Mouse (Mus musculus) heart, postnatal 4 days (tissue): Measurements from ENCODE around the gene Tor1a. TPM values are rescaled to one million over a fixed set of nuclear protein-coding genes. Genes with fewer than 3 reads are reported as not detected.
"Not testable (repeated sequence)": the region's sequence is repeated elsewhere in the genome, so short reads cannot be mapped to it uniquely, and the experiment has no call there.

Source experiments
- DNase-seq: peaks from one replicate; pipeline ENCODE4 v3.0.0; 2021
- total RNA-seq, 2 experiments: library from RNA; stranded (reverse); gene quantifications; 2 replicates each; pipeline ENCODE4 v1.2.3; 2021

The Tor1a gene
- total RNA-seq, 2 experiments from 2014 or later: 20.5 to 20.6 TPM

GRCm38 (mm10) chr2:30952824-30953490 lies 14.8 kb downstream of the Tor1a start, which contains the start of gene Tor1b:
Tor1b (plus strand) TSS chr2:30952959.
- peak; percentile 86 for DNase-seq

- DNase-seq: no peak
Measured at GRCm38 (mm10) chr2:30952457-30952823, 15.3 kb downstream of the Tor1a start.

- DNase-seq: peak; percentile 66
Measured at GRCm38 (mm10) chr2:30942603-30943011, 25.1 kb downstream of the Tor1a start.

- not testable (repeated sequence) for DNase-seq
Measured at GRCm38 (mm10) chr2:30942116-30942515, 25.6 kb downstream of the Tor1a start.

DNA sequence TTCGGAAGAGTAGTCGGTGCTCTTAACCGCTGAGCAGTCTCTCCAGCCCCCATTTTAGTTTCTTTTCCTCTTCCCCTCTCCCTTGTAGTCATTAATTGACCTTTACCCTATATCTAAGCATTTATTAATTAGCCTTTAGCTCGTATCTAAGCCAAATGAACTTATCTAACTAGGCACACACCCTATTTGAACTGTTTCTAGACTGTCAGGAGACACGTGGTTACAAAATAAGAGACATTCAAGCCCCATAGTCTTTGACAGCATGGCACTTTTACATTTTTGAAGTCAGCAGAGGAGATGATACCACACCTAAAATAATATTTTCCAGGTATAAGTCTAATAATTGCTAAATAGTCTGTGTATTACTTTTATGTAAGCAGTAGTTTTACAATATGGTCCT lies 26.1 kb downstream of the Tor1a start:
- no peak for DNase-seq

- DNase-seq: no peak
Measured at GRCm38 (mm10) chr2:30938574-30938991, 29.1 kb downstream of the Tor1a start.

DNA sequence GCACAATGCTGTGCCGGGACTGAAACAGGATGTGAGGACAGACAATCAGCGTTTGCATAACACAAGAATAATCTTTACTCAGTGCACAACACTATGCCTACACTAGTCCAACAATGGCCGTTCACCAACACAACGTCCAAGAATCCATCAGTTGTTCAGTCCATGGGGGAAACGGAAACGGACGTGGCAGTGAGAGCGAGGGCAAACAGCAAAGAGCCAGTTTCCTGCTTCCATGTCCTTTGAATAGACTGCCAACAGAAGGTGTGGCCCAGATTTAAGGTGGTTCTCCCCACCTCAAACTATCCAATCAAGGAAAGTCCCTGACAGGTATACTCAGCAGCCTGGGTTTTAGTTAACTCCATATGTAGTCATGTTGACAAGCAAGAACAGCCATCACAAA lies 30.0 kb downstream of the Tor1a start:
- DNase-seq: no peak

- DNase-seq: no peak
Measured at GRCm38 (mm10) chr2:30936808-30937207, 30.9 kb downstream of the Tor1a start.

DNA sequence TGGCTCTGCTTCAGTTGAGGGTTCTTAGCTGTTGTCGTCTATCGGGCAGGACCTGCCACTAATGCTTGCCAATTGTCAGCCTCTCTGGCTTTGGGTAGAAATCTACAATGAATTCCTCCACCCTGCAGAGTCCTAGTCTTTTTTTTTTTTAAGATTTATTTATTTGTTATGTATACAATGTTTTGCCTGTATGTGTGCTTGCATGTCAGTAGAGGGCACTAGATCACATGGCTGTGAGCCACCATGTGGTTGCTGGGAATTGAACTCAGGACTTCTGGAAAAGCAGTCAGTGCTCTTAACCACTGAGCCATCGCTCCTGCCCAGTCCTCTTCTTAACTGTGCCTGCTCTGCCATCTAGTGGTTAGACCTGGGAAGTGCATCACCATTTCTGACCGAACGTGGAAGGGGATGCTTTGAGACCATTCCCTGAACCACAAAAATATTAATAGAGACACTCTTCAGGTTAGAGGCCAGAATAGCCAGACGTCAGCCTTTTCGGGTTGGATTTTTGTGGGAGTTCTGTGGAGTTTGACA lies 33.7 kb downstream of the Tor1a start:
- DNase-seq: peak; percentile 87

DNA sequence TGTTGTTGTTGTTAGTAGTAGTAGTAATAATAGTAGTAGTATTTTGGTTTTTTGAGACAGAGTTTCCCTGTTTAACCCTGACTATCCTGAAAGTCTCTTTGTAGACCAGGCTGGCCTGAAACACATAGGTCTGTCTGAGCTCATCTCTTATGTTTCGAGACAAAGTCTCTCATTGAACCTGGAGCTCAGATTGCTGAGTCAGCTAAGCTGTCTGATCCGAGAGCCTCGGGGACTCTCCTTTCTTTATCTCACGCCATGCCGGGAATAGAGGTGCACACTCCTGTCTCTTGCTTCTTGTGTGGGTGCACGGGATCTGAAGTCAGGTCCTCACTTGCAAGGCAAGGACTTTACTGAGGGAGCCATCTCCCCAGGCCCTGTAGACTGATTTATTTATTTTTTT lies 34.7 kb downstream of the Tor1a start:
- DNase-seq: no peak

DNA sequence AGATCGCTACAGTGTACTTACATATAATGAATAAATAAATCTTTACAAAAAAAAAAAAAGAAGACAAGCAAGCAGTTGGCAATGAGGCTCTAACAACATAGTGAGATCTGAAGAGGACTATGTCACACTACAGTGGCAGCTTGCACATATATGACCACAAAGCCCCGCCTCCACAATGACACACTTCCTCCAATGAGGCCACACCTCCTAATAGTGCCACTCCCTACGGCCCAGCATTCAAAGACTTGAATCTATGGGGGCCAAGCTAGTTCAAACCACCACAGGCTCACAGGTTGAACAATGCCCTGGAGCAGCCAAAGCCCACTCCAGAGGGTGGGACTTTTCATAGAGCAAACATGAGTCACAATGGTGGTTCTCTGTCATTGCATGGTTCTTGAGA lies 35.8 kb downstream of the Tor1a start:
- DNase-seq: no peak

GRCm38 (mm10) chr2:30930846-30931245 lies 36.9 kb downstream of the Tor1a start:
- not testable (repeated sequence) for DNase-seq

DNA sequence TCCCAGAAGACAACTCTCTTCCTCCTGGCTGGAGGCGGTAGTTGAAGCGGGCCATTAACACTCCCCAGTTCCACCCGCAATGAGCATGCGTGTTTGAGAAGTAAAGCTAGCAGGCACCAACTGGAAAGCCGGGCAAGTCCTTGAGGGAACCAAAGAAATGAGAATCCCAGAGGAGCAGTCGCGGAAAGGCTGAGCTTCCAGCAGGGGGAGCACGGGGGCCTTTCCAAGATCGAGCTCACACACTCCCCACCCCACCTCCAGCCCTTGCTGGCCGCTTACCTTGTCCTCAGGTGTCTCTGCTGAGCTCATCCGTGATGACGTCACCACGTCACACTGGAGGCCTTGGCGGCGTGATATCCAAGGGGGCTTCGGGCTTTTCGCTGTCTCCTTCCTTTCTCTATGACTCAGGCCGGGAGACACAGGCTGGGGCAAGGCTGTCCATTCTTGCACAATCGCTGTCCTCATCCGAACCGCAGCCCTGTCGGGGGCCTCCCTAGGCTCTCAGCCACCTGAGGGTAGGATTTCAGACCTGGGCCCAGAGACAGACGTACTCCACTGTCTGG lies 38.2 kb downstream of the Tor1a start, which contains the start of gene Ptges:
Ptges (minus strand) TSS at position 381 of the 563 bp plus-strand sequence.
- peak; percentile 75 for DNase-seq

DNA sequence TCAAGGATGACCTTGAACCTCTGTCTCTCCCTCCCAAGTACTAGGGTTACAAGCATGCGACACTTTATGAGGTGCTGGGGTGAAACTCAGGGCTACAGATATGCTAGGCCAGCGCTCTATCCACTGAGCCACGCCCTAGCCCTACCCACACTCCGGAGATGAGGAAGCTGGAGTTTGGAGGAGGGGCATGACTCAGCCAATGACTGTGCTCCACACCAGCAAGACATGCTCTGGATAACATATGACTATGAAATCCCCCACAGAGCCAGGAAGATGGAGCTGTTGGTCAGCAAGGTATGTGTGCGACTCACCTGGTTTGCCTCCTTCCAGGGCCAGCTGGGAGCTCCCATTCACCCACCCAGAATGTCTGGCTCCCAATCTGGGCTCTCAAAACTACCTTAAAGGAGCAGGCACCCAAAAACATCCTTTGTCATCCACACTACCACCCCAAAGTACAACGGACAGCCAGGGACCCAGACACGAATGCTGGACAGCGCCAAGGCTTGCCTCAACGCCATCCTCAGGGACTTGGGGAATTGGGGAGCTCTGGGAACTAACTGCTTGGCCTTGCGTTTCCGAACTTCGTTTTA lies 38.7 kb downstream of the Tor1a start:
- no peak for DNase-seq

DNA sequence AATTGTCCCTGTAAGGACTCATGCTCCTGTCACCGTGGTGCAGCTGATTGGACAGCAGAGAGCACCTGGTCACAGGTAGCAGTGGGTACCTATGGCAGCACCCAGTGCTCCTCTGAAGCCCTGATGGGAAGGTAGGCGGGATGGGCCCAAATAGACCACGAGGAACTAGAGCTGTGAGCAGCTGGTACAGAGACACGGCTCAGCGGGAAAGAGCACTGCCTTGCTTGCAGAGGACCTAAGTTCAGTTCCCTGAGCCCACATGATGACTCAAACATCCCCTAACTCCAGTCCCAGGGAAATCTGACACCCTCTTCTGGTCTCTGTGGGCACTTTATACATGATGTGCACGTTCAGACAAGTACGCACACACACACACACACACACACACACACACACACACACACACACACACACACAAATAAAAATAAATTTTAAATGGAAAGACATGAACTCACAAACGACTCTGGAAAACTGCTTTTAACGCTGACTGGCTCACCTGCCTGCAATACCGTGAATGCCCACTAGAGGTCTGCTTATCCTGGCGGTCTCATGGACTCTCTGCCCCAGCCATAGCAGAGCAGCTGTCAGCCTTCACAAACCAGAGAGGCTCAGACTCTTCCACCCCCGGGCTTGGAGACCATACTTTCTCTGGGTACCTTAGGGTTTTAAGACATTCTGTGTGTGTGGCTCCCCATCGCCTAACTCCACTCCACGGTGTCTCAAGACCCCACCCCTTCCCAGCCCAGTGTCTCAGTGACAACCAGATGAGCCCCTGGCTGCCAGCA lies 39.7 kb downstream of the Tor1a start:
- DNase-seq: peak; percentile 93

DNA sequence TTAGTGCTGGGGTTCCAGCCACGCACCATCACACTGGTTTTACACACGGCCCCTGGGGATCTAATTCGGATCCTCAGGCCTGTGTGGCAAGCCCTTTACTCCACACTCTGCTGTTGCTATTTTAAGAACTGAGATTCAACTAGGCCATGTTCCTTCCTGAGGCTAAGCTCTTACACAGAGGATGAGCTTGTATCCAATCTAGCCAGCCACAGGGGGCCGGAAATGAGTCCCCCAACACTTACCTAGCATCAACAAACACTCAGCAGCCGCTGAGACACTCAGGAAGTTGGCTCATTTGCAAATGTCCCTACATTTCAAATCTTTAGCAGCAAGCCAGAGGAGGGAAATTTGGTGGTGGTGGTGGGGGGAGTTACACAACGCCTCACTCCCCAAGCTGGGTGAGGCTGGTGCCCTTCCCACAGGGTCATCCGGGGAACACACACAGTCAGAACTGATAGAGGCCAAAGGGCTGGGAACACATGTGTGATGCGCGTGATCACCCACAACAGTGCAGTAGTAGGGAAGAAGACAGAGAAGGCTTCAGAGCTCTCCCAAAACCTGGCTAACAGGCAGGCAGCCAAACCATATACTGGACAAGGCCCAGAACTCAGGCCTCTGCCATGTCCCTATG lies 40.5 kb downstream of the Tor1a start:
- no peak for DNase-seq

GRCm38 (mm10) chr2:30926381-30926780 lies 41.4 kb downstream of the Tor1a start:
- no peak for DNase-seq

GRCm38 (mm10) chr2:30925181-30925580 lies 42.6 kb downstream of the Tor1a start:
- DNase-seq: no peak

GRCm38 (mm10) chr2:30923099-30923498 lies 44.6 kb downstream of the Tor1a start:
- no peak for DNase-seq

- no peak for DNase-seq
Measured at GRCm38 (mm10) chr2:30920216-30920615, 47.5 kb downstream of the Tor1a start.

- DNase-seq: no peak
Measured at GRCm38 (mm10) chr2:30918780-30919329, 48.9 kb downstream of the Tor1a start.

- DNase-seq: no peak
Measured at GRCm38 (mm10) chr2:30918126-30918525, 49.6 kb downstream of the Tor1a start.
